Mouse (Mus musculus) thymus, adult 18-20 months (tissue): ENCODE measurements around the gene Ttc39b.

Source experiments
- DNase-seq, 2 experiments: peaks; one replicate each; pipeline ENCODE4 v3.0.0; 2022; ENCODE audit warnings: mixed read lengths in 2 of 2

Gene Ttc39b

DNA sequence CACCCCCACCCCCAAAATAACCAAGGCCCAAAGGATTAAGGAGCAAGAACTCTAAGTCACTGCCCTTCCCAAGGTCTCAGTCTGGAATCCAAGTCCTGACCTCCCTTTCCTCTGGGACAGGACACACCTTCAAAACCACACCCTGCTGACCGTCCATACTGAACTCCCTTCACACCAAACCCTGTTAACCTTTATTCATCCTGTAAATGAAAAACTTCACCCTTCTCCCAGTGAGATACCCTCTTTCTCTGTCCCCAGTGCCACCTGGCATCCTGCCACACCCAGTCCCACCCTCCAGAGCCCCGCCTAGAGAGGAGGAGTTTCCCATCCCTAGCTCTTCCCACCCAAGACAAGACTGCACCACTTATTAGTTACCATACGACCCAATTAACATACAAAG lies 7.3 kb downstream of the Ttc39b start:
- no peak for DNase-seq

GRCm38 (mm10) chr4:83315930-83316329 lies 8.1 kb downstream of the Ttc39b start:
- no peak for DNase-seq

DNA sequence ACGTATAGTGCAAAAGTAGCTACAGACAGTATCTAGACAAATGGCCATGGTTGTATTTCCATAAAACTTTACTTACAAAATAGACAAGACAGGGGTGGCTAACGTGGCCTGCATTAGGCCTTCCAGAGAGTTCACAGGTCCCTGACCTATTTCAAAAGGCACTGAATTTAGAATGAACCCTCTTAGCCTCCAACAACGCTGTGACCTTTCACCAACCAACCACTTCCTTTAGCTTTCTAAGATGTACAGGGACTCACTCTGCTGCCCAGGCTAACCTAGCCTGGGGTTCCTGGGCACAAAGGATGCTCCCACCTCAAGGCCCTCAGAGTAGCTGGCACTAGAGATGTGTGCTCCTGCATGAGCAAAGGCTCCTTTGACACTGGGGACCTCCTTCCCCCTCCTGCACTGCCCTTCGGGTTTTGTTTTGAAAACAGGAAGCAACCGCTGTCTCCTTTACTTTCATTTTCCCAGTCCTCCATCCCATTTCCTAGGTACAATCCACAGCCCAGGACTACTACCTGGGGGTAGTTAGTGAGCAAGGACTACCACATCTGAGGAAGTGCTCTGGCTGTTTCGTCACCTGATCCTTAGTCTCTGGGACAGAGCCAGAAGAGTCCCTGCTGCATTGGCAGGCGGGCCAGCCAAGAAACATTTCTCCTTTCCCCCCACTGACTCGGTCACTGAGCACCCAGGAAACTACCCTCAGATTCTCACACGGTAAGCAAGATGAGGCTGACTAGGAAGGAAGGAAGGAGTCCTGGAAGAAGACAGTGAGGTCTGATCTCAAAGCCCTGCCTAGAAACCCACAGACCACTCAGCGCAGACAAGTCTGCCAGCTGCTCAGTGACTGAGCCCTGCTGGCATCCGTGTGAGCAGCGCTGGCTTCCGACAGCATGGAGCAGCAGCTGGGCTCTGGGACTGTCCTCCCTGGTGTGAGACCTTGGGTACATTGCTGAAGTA lies 8.9 kb downstream of the Ttc39b start:
- peak; percentile 14 to 35 for DNase-seq

- peak in 1 of 2 experiments; percentile 45 for DNase-seq
Measured at GRCm38 (mm10) chr4:83314261-83314793, 9.7 kb downstream of the Ttc39b start.

DNA sequence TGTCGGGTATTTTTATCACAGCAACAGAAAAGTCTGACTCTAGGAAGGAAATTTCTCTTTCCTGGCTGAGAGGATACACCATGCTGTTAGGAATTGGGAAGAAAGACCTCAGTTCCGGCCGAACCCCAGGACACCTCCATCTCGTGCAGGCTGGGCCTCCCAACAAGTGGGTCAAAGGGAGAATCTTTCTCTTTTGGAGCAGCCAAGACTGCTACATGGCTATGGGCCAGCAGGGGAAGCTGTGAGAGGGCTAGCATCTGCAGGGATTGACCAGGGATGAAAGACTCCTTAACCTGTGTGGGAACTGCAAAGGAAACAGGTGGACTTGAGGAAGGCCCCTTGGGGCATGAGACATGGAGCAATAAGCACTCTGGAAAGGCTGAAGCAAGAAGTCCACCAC lies 11.7 kb downstream of the Ttc39b start:
- no peak for DNase-seq

GRCm38 (mm10) chr4:83311481-83311880 lies 12.6 kb downstream of the Ttc39b start:
- DNase-seq = no peak

DNA sequence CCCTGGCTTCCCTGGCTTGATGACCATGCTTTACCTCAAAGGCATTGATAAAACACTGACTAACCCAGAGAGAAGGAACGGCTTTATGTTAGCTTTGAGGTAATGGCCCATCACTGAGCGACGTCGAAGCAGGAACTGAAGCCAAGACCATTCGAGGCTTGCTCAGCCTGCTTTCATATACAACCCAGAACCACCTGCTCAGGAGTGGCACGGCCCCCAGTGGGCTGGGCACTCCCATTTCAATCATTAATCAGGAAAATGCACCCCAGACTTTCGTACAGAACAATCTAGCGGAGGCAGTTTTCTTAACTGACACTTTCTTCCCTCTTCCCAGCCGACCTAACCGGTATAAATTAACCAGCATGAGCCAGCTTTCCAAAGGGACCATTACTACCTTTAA lies 13.1 kb downstream of the Ttc39b start:
- no peak for DNase-seq

GRCm38 (mm10) chr4:83308914-83309313 lies 15.1 kb downstream of the Ttc39b start:
- no peak for DNase-seq

GRCm38 (mm10) chr4:83307686-83308469 lies 16.2 kb downstream of the Ttc39b start:
- DNase-seq = no peak

- DNase-seq = no peak
Measured at GRCm38 (mm10) chr4:83306879-83307278, 17.2 kb downstream of the Ttc39b start.

GRCm38 (mm10) chr4:83305099-83305498 lies 19.0 kb downstream of the Ttc39b start:
- no peak for DNase-seq

DNA sequence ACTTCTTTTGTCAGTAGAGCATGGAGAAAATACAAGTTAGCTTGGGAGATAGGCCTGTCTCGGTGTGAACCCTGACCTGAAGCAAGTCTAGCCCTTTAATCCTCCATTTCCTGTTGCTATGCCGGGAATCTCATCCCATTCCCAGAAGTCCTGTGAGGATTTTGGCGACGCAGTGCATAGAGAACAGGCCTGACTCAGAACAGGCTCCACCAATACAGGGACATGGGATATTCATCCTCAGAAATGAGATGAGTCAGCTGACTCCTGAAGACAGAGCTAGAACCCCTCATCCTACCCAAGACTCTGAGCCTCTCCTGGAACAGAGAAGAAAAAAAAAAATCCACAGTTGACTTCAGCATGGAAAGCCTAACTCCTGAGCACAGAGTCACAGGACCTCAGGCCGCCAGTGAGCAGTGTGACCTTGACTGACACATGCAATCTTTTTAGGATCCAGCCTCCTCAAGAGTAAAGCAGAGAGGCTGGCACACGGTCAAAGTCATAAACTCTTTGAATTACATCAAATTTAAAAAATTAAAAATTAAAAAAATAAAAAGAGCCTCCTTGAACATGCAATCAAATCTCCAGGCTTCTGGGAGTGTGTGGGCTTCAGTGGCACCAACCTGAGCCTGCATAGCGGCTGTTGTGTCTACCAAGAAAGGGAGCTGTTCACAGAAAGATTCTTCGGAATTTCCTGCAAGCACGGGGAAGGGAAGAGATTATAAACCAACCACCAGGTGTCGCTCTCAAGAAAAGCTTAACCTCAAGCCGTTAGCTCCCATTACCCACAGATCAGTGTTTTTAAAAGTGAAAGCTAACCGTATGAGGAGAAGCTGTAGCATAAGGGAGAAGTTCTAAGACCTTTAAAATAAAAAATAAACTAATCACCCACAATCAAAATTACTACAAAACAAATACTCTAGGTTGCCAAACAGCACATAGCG lies 20.9 kb downstream of the Ttc39b start:
- peak in 1 of 2 experiments; percentile 43 for DNase-seq

- no peak for DNase-seq
Measured at GRCm38 (mm10) chr4:83302123-83302737, 21.8 kb downstream of the Ttc39b start.

GRCm38 (mm10) chr4:83301713-83302112 lies 22.3 kb downstream of the Ttc39b start:
- no peak for DNase-seq

- DNase-seq = no peak
Measured at GRCm38 (mm10) chr4:83284768-83285350, 39.2 kb downstream of the Ttc39b start.

DNA sequence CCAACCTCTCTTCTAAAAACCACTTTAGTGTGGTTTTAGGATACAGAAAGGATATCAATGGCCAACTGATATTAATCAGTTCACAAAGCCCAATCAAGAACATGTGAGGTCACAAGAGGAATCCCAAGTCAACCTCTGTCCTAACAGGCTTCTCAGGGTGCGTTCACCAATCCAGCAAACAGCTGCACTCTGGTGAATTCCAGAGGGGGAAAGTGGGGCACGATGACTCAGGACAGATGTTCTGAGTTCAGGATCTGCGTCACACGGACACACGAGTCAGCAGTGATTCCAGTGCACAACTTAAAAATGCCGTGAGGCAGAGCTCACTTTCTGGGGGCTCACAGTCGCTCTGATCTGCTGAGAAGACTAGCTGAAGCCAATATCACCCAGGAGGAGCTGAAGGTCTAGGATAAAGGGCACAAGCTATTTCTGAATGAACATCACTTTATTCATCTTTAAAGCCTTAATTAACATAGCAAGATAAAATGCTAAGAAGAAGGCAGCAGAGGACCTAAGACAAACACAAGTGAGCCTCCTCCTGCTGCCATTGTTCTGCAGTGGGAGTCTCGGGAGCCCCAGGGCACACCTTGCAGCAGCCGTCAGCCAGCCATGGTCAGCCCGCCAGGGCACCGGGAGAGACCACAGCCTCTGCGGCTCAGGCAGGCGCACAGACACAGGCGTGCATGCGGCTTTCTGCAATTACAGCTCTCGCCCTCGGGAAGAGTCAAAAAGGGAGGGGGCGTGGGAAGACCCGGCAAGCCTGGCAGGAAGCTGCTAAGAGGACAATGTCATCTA lies 39.9 kb downstream of the Ttc39b start:
- DNase-seq = no peak

- no peak for DNase-seq
Measured at GRCm38 (mm10) chr4:83282424-83282823, 41.6 kb downstream of the Ttc39b start.

DNA sequence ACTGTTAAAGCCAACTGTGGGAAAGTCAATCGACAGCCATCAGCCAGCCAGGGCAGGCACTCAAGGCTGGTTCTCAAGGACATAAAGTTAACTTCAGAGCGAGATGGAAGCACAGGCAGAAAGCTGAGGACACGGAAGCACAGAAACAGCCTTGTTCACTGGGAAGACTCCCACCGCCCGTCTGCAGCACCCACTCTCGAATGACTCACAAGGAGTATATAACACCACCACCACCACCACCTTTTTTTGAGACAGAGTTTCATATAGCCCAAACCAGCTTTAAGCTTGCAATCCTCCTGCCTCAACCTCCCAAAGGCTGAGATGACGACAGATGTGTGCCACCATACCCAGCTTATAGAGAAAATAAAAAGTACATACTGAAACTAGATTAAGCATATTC lies 44.8 kb downstream of the Ttc39b start:
- DNase-seq = no peak

- DNase-seq = no peak
Measured at GRCm38 (mm10) chr4:83274241-83274640, 49.8 kb downstream of the Ttc39b start.

DNA sequence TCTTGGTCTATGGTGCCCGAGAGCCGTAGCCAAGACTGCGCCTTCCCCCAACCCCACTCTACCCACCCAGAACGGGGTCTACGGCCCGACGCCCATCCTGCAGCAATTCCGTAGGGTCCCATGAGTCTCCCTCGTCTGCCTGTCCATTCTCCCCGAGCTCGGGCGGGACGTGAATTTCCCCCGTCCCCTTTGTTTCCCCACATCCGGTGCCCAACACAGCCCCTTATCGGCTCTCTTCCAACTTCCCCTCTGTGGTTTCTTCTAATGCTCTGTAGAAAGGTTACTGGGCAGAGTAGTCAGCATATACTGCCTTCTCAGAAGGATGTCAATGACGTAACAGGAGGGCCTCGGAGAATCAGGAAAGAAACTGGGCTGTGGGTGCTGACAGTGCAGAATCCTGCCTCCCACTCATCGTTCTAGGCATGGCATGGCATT lies 50.4 kb downstream of the Ttc39b start:
- DNase-seq = peak in 1 of 2 experiments; percentile 8
